9 mouse cellular contexts compared by ENCODE assay signal in genomic region chr10:128247020-128247732, GRCm38 (mm10). TPM values are rescaled to one million over a fixed set of nuclear protein-coding genes. Genes with fewer than 3 reads are reported as not detected.
DNase-seq lines count a peak whose midpoint lies in the region; TF ChIP-seq lines count a peak whose summit lies in the region.
"Had no signal": no experiment of that assay in that cellular context is flagged by ENCODE, and none has a peak within 500 bp of the region (broad histone marks: within the 10 kb centered on the region; RNA-seq: fewer than 3 reads in every experiment).

No protein-coding gene starts in this region.

- intact Hi-C loops in heart, postnatal 25 days (cut with DNase I), result no loop called here

- H3K4me1 ChIP-seq in lung, adult 2 months (ENCODE audit: control insufficient read depth, insufficient read depth, low read length), result 0 out of 2 replicates have a peak, but pooled peaks cover 2% of the 10 kb centered on the region

- DNase-seq in adrenal gland, adult 2 months, result peak; percentile 27
- no peak for DNase-seq in adrenal gland, adult 8-10 months
- DNase-seq in brain, embryonic 14.5 days (ENCODE audit: low read depth), result peak; percentile 23
- DNase-seq in heart, postnatal 25 days (ENCODE audit: low spot score), result peak; percentile 62
- DNase-seq in lung, adult 2 months, result no peak
- DNase-seq in left cerebral cortex, adult 9 months (ENCODE audit: low spot score in 2 of 2), result no peak
- DNase-seq in cerebellum, postnatal 36 days, result no peak
- DNase-seq in cerebellum, postnatal 4 days (ENCODE audit: low spot score in 2 of 2), result no peak

- TF ChIP-seq CTCF in brain, embryonic 14.5 days (IDR thresholded peaks at IDR 0.05; ENCODE audit: borderline replicate concordance, extremely low read depth, insufficient read depth, insufficient read length), result no peak
- no peak for TF ChIP-seq CTCF in lung, adult 2 months (IDR thresholded peaks at IDR 0.05; ENCODE audit: insufficient read depth, low read length)

- 54% methylated on average over 17 of the region's 17 CpGs for WGBS in lung, adult 2 months

- TF ChIP-seq POLR2A in brain, embryonic 14.5 days (IDR thresholded peaks at IDR 0.05; ENCODE audit: borderline replicate concordance, extremely low read depth, insufficient read depth, insufficient read length, poor library complexity, severe bottlenecking), result no peak
- TF ChIP-seq POLR2A in lung, adult 2 months (IDR thresholded peaks at IDR 0.05; ENCODE audit: borderline replicate concordance, extremely low read depth, low read depth, low read length), result peak; percentile 34; the same call in 1 of the 2 replicates

- H3K4me3 ChIP-seq in lung, adult 2 months (replicated peaks; ENCODE audit: extremely low read depth, low read depth, low read length), result peak overlapping the region; percentile 60

RNA-seq across cellular contexts. Expression of gene Apon, which starts 6.7 kb away (rescaled TPM):
- 1 to 10 TPM in 1 of 2 experiments, not detected in 1; 1.5 TPM for total RNA-seq in adrenal gland, adult 2 months (2021)
- polyA plus RNA-seq in adrenal gland, adult 2 months (2012; rRNA removed), result 0.10 and 0.40 TPM in 2 replicates
- total RNA-seq in adrenal gland, adult 8-10 months (2022), result under 1 TPM in 1 of 4 experiments, not detected in 3; 0.56 TPM
- 0.20 and 0.23 TPM in 2 replicates for polyA plus RNA-seq in brain, embryonic 14.5 days (2012; rRNA removed)
- under 1 TPM in 1 of 2 experiments, not detected in 1; 0.18 TPM for total RNA-seq in heart, postnatal 25 days (2021)
- 0.08 and 0.27 TPM in 2 replicates for polyA plus RNA-seq in lung, adult 2 months (2012; rRNA removed)

RNA-seq across cellular contexts. Expression of gene Timeless, which starts 15.3 kb away (rescaled TPM):
- 1 to 10 TPM; 4.8 to 7.2 TPM for total RNA-seq in adrenal gland, adult 2 months (2021)
- polyA plus RNA-seq in adrenal gland, adult 2 months (2012; rRNA removed), result 1.9 and 2.8 TPM in 2 replicates
- 10 to 100 TPM in 2 of 4 experiments, 1 to 10 TPM in 2; 8.0 to 14.4 (median 11.1) TPM for total RNA-seq in adrenal gland, adult 8-10 months (2022)
- 12.9 and 14.0 TPM in 2 replicates for polyA plus RNA-seq in brain, embryonic 14.5 days (2012; rRNA removed)
- total RNA-seq in heart, postnatal 25 days (2021), result 1 to 10 TPM; 7.7 to 8.8 TPM
- 7.8 and 7.9 TPM in 2 replicates for polyA plus RNA-seq in lung, adult 2 months (2012; rRNA removed)

RNA-seq across cellular contexts. Expression of gene Apof, which starts 21.3 kb away (rescaled TPM):
- total RNA-seq in adrenal gland, adult 2 months (2021), result 10 to 100 TPM in 1 of 2 experiments, under 1 TPM in 1; 0.76 to 19.1 TPM
- 11.0 and 25.2 TPM in 2 replicates for polyA plus RNA-seq in adrenal gland, adult 2 months (2012; rRNA removed)
- 10 to 100 TPM in 2 of 4 experiments, 1 to 10 TPM in 2; 1.6 to 14.7 (median 6.9) TPM for total RNA-seq in adrenal gland, adult 8-10 months (2022)
- polyA plus RNA-seq in brain, embryonic 14.5 days (2012; rRNA removed), result not detected in 2 replicates
- not detected for total RNA-seq in heart, postnatal 25 days (2021)
- polyA plus RNA-seq in lung, adult 2 months (2012; rRNA removed), result 0.32 and 0.75 TPM in 2 replicates
- polyA plus RNA-seq: intestine, embryonic 14.5 days had no signal

RNA-seq across cellular contexts. Expression of gene Mip, which starts 21.5 kb away (rescaled TPM):
- total RNA-seq in adrenal gland, adult 2 months (2021), result not detected
- polyA plus RNA-seq in adrenal gland, adult 2 months (2012; rRNA removed), result not detected in 2 replicates
- not detected for total RNA-seq in adrenal gland, adult 8-10 months (2022)
- 0.36 and 0.39 TPM in 2 replicates for polyA plus RNA-seq in brain, embryonic 14.5 days (2012; rRNA removed)
- not detected for total RNA-seq in heart, postnatal 25 days (2021)
- polyA plus RNA-seq in lung, adult 2 months (2012; rRNA removed), result not detected in 2 replicates
- polyA plus RNA-seq: intestine, embryonic 14.5 days had no signal

RNA-seq across cellular contexts. Expression of gene Stat2, which starts 23.2 kb away (rescaled TPM):
- 10 to 100 TPM; 24.0 to 33.5 TPM for total RNA-seq in adrenal gland, adult 2 months (2021)
- 37.3 and 39.2 TPM in 2 replicates for polyA plus RNA-seq in adrenal gland, adult 2 months (2012; rRNA removed)
- 10 to 100 TPM; 46.9 to 69.7 (median 57.7) TPM for total RNA-seq in adrenal gland, adult 8-10 months (2022)
- polyA plus RNA-seq in brain, embryonic 14.5 days (2012; rRNA removed), result 26.4 and 27.7 TPM in 2 replicates
- 10 to 100 TPM; 11.7 to 12.3 TPM for total RNA-seq in heart, postnatal 25 days (2021)
- 30.8 and 34.4 TPM in 2 replicates for polyA plus RNA-seq in lung, adult 2 months (2012; rRNA removed)

Comparison
In these comparisons a context has a peak if more than half of its experiments do, and no peak if none do; other contexts are left out.
1. DNase-seq: peak in adrenal gland, adult 2 months (single experiment), brain, embryonic 14.5 days (single experiment) and heart, postnatal 25 days (single experiment); none in adrenal gland, adult 8-10 months (single experiment), lung, adult 2 months (single experiment), left cerebral cortex, adult 9 months (0 of 2), cerebellum, postnatal 36 days (0 of 2) and cerebellum, postnatal 4 days (0 of 2).